Mouse (Mus musculus) left cerebral cortex, adult 8-10 months (tissue): ENCODE results near the gene Camk2b. TPM values are rescaled to one million over a fixed set of nuclear protein-coding genes. Genes with fewer than 3 reads are reported as not detected.
"Not testable (repeated sequence)": the region's sequence is repeated elsewhere in the genome, so short reads cannot be mapped to it uniquely, and the experiment has no call there.

Source experiments
- DNase-seq, 2 experiments: peaks; one replicate each; pipeline ENCODE4 v3.0.0; 2022; ENCODE audit warnings: low spot score in 2 of 2
- total RNA-seq, 4 experiments: library from RNA; stranded (reverse); gene quantifications; 2 replicates each; pipeline ENCODE4 v1.2.4; 2022

Camk2b gene
- total RNA-seq = 100 to 1,000 TPM; 652 to 710 (median 699) TPM

DNA sequence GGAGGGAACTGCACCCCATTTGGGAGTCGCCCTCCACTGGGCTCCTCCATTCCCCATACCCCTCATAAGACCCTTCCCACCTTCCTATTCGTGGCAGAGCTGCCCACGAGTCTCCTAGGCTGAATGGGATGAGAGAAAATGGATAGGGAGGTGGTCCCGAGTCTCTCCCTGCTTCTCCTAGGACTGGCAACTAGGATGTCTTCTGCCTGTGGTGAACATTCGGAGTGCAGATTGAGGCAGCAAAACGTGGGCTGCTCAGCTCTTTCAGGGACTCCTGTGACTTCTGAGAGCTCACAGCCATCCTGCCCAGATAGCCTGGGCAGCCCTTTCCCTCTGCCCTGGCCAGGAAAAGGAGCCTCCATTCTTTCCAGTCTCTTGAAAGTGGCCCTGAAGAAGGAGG, at the start of gene Camk2b:
Camk2b (minus strand) TSS at position 187 of the 400 bp plus-strand sequence.
- no peak for DNase-seq

DNA sequence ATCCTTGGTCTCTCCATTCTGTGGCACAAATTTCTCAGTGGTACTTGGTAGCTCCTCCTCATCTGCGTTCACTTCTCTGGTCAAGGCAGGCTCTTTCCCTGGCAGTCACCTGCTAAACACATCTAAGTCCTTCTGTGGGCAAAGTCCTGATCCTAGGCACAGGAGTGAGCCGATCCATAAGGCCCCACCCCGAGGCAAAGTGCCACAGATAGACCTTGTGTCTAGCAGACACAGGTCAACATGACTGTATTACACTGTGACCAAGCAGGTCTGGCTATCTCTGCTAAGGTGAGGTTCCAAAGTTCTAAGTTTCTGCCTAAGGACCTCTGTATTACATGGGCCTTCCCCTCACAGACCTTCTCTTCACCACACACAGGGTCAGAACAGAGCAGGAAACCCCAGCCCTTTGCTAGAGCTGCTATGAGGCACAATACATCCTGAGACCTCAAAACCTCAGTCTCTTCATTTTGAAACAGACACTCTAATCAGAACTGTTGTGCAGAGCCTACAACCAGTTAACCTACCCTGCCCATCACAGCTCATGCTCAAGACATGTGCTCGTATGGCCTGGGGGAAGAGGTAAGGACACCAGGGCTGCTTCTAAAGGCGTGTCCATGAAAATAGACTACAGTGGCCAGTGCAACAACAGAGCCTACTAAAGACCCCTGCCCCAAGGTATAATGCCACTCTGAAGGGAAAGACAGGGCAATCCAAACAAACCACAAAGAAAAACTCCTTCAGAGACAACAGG, 45.7 kb upstream of the Camk2b start:
- no peak for DNase-seq

DNA sequence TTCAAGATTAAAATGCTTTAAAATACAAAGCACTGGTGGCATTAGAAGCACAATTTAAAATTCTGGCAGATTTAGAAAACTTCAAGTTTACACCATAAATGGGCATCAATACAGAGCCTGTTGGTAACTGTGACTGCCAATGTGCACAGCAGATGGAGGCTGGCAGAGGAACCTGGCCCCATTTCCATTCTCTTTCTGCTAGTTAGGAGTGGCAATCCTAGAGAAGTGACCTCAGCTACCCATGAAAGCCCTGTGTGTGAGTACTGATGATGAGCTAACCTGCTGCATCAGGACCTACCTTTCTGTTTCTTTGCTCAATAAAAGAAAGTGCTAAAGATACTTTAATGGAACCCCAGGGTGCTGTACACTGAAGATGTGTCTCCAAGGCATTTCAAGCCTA, 43.8 kb upstream of the Camk2b start:
- no peak for DNase-seq

DNA sequence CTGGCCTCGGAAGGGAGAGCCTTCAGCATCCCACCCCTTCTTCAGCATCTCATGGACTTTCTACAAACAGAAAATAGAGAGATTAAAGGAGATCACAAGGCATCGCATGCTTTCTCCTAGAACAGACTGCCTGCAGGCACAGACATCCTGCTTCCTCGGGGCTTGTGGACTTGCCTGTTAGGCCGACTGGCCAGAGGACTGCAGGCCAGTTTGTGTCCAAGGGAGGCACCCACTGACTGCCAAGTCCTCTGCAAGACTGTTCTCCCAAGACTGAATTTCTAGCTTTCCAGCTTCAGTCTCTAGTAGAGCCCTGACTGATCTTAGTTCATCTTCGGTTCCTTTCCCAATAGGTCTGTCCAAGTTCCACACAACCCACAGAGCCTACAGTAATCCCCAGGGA, 42.1 kb upstream of the Camk2b start:
- no peak for DNase-seq

DNA sequence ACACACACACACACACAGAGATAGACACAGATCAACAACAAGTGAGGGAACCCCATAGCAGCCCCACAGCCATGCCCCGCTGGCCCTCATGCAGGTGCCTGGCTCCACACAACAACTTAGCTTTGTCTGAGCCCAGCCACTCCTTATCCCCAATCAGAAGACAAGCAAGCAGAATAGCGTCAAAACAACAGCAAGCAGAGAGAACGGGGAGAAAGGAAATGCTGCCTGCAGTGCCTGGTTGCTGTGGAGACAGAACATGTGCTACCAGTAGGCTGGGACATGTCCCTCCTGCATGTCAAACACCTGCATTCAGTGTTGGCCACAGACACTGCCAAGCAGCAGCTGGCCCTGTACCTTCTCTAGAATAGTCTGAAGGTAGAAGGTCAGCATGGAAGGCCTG, 41.6 kb upstream of the Camk2b start:
- DNase-seq = no peak

DNA sequence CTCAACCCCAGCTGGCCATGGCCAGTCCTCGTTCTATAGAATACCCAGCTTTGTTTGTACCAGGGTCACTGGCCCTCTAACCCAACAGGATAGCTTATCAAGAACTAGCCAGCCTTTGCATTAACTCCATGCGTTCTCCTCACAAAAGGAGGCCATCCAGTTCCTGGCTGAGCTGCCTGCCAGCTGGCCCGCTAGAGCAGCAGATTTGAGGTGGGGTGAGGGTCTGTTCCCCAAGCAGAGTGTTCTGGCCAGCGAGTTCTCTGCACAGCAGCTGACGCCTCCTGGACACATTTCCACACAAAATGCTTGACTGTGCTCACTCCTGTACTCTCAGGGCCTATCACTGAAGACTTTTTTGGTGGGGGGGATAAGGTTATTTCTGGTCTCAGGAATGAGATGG, 38.6 kb upstream of the Camk2b start:
- DNase-seq = no peak

DNA sequence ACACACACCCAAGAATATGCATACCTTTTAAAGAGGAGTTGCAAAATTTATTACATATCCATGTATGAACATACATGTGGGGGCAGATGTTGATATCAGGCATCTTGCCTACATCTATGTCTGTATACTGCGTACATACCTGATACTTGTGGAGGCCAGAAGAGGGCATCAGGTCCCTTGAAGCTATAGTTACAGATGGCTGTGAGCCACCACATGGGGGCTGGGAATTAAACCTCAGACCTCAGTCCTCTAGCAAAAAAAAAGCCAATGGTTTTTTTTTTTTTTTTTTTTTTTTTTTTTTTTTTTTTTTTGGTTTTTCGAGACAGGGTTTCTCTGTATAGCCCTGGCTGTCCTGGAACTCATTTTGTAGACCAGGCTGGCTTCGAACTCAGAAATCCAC, 30.5 kb upstream of the Camk2b start:
- DNase-seq = not testable (repeated sequence)

DNA sequence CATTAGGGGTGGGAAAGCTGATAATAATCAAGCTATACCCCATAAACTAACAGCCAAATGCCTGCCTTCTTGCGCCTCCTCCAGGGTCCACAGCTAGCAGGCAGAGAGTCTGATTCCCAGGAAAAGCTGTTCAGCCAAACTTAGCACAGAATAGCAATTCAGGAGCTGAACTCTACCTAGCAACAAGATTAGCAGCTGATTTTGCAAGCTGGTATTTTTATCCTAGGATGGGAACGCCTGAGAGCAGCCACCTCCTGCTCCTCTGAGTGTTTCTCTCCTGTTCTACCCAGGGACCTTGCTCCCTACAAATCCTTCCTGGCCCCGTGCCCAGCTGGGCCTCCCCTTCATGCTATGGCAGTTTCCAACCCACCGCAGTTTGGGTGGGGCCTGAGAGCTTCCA, 20.8 kb upstream of the Camk2b start:
- DNase-seq = peak; percentile 55 to 64

DNA sequence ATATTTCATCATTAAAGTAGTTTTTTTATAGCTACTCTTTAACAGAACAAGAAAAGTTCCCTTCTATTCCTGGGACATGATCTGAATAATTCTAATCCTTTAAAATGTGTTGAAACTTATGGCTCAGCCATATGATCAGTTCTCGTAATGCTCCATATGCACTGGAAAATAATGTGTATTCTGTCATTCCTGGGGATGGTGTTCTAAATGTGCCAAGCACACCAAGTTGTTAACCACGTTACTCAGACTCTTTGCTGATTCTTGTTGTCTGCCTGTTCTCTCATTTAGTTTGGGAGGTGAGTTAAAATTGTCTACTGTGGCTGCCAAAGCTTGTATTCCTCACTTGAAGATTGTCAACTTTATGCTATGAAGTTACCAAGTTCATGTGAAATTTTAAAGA, 12.6 kb upstream of the Camk2b start:
- DNase-seq = no peak

DNA sequence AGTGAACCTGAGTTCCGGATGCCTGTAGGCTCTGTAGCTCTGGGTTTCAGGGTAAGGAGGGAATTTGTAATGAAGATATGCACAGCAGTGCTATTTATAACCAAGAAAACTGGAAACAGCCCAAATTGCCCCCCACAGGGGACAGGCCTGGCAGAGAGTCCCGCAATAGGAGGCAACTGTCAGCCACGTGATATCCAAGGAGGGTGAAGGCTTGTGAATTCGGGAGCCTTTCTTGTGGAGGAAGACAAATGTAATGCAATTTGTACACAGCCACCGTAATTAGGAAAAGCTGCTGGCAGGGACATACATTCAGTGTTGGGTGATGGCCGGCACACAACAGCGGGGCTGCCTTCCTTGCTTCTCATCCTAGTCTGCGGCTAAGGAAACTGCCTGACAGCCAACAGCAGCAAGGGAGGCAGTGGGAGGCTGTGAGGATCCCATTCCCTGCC, 9.5 kb upstream of the Camk2b start:
- no peak for DNase-seq

DNA sequence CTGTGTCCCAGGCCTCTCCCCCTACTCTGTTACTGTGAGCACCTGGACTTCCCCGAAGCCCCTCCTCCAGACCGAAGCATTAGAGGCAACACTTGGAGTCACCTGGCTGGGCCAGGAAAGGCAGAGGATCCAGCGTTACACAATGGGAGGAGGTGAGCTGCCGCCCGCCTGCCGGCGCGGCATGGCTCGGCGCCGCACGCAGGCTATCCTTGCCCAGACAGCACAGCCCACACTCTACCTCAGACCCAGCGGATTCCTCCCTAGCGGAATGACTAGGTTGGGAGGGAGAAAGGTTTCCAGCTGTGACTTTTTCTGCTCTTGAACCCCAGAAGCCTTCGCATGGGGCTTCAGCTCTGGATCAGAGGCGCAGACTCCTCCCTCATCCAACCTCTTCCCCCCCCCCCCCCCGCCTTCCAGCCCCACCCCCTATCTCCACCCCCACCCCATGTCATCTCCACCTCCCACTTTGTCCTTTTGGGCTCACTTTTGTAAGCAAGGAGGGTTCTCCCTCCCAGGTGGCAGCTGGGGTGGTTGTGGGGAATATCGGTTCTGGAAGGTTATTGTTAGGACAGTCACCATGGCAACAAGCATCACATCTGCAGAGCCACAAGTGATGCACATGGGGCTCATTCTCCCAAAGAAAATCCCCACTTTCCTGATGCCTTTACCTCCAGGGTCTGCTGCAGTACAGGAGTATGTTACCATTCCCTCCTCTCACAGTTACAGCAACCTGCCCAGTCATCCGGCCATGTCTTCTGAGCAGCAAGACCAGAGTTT, 2.2 kb upstream of the Camk2b start:
- no peak for DNase-seq

DNA sequence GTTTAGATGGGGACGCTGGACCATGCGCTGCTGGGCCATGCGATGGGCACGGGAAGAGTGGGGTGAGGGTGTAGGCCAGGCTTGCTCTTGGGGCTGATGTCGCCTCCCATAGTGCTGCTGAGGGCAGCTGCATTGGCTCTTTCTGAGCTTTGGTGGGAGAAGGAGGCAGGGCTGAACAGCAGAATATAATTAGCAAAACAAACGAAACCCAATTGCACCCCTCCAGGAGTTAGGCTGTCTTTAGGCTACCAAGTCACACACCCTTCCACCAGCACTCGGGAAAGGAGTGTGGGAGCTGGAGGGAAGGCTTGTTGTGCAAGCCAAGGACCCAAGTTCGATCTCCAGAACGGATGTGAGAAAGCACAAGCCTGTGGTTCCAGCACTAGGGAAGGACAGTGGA, 998 bp upstream of the Camk2b start:
- no peak for DNase-seq

DNA sequence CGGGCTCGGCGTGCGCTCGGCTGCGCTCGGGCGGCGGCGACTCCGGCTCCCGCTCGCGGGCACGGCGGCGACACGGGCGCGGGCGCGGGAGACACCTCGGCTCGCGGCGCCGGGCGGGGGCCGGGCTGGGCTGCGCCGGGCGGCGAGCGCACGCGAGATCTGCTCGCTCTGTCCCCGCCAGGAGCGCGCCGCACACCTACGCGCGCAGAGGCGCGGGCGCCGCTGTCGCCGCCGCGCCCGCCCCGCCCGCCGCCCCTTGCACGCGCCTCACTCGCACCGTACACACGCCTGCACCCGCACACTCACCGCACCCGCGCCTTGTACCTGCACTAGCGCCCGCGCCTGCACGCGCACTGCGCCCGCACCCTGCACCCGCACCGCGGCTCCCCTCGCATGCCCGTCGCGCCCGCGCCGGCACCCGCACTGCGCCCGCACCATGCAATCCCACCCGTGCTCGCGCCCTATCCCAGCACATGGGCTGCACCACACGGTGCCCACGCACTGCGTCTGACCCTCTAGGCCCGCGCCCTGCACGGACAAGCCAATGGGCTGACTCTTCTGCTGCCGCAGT, 526 bp downstream of the Camk2b start:
- peak; percentile 56 to 75 for DNase-seq

DNA sequence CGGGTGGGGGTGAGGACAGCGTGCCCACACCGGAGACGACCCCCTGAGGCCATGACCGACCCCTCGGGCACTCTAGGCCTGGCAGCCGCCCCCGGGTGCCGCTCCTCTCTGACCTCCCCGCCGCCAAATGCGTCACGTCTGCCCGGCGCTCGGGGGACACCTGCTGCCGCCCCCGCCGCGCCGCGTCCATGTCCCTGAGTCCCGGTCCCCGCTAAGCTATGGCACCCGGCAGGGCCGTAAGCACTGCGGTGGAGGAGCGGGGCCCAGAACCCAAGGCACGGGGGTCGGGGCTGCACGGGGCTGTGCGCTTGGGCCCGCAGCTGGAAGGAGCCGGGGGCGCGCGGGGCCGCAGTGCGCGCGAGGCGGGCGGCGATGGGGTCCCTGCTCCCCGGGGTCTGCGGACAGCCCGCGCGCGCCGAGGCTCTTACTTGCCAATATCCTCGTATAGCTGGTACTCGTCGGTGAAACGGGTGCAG, 1.1 kb downstream of the Camk2b start:
- DNase-seq = no peak

DNA sequence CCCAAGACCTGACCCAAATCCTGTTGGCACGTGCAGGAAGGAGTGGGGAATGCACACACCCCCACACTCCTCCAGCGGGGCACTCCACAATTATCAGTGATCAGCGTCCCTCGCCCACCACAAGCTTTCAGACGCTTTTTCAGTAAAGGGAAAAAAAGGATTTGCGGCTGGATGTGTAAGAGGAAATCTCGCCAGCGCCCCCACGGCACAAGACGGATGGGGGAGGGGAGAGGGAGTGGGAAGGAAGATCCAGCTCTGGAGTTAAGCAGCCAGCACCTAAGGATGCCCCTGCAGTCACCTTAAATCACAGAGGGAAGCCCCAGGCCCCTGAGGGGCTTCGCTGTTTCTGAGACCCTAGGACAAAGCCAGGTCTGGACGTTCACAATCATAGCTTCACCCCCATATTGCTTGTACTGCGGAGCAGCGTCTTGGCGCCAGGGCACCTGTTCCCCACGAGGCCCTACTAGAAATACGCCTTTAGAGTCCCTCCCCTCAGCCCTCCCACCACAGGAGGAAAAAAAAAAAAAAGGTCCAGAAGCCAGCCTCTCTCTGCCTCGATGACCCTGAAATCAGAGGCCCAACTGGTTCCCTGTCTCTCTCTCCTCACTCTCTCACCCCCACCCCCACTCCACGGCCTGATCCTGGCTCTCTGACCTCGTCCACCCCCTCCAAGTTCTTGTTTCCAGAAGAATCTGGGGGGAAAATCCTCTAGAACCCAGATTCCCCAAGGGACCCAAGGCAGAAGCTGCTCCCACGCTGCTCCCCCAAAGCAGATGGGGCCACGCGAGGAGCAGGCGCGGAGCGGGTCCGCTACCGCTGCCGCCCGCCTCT, 1.7 kb downstream of the Camk2b start:
- peak in 1 of 2 experiments; percentile 54 for DNase-seq

DNA sequence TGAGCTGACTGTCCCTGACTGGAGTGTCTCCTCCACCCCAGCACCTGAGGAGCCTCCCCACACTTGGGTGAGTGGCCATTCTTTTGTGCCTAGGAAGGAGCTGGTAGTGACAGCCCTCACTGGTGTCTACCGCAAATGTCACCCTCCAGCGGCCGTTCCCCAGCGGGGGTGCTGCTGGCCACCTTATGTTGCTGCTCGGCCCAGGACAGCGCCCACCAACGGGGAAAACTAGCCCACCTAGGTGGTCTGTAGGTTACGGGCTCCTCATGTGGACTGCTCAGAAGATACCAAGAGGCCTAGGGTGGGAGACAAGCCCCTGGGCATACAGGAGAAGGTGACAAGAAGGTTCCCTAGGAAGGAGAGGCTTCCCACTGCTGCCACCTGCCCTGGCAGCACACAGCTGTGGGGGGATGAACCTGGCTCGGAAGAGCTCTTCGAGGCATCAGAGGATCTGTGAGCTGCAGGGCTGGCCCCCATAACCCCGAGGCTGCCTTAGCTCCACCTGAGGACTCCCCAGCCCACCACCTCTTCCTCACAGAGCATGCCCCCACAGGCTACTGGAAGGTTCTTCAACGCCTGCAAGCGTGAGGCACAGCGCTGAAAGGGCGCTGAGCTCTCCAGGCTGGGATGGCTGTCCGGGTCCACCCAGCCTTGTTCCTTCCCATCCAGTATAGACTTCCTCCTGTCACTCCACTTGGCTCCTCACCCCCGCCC, 2.5 kb downstream of the Camk2b start:
- DNase-seq = no peak

DNA sequence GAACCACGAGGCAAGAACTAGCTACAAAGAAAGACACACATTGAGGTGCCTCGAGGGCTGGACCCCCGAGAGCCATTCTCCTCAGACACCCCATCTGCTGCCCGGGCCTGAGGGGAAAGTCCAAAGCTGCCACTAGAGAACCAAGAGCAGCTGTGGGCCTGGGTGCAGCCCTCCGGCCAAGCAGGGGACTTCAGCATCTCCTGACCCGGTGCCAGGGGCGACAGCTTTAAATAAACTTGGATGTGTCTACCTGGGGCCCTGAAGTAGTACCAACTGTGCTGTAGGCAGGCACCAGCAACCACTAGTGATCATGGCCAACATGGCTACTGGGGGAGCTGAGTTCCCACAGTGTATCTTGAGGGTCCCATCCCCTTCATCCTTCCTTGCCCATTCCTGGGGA, 3.1 kb downstream of the Camk2b start:
- no peak for DNase-seq

DNA sequence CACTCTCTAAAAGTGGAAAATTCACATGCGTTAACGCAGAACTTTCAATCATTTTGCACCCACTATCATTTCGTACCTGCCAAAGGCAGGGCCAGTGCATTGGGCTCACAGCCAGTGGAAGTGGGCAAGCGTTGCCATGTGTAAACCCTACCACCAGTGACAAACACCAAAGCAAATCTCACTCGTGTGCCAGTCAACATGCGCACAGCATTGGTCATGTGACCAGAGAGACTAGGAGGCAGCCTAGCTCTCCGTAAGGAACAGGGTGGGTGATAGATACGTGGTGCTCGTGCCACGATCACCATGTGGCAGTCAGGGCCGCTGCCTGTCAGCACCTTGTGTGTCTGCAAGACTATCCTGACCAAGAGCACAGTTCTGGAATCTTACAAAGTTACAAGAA, 3.8 kb downstream of the Camk2b start:
- no peak for DNase-seq

DNA sequence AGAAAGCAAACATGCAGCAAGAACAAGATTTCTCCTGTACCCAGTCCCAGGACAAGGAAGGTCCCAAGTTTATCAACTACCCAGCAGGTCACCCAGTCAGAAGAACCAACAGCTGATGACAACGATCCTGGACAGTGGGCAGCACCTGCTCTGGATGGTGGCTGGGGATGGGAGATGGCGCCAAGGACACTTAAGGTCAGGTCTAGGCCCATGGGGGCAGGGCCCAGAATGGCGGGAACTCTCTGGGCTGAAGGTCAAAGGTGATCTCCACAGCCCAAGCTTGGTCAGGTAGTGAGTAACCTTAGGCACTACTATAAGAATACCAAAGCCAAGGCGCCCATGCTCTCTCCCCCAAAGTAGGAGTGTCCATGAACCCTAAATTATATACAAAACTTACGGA, 4.3 kb downstream of the Camk2b start:
- no peak for DNase-seq

DNA sequence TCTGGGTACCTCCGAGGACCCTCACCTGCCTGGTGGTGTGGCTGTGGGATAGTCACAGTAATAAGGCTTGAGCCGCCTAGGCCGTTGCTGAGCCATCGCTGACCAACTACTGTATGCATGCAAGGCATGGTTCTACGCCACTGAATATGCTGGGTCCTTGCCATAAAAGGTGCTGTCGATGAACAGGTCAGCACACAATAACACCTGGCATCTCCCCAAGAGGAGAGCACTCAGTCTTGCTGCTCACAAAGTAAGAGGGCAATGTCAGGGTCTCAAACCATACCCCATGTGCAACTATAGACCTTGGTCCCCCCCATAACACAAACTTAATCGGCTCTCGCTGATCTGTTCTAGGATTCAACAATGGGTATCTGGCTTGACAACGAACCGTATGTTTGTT, 7.0 kb downstream of the Camk2b start:
- DNase-seq = no peak

DNA sequence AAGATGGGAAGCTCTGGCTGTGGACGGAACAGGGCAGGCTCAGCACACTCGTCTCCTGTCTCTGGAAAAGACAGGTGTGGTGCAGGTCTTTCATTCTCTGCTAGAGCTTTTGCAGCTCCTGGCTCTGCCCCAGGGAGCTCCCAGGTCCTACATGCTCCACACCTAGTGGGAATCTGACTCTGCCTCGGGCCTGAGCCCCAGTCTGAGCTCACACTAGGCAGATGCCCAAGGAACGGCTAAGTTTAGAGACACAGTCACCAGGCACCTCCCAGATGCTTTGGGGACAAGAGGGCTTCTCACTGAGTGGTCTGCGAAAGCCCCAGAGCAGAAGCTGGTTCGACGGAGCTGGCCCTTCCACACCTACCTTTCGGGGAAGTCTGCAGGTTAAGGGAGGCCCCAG, 12.8 kb downstream of the Camk2b start:
- DNase-seq = no peak
